Mouse (Mus musculus): ENCODE measurements around the gene Olfr854. TPM values are rescaled to one million over a fixed set of nuclear protein-coding genes. Genes with fewer than 3 reads are reported as not detected.

Gene Olfr854
- polyA plus RNA-seq (2012; rRNA removed): not detected in 2 replicates

DNA sequence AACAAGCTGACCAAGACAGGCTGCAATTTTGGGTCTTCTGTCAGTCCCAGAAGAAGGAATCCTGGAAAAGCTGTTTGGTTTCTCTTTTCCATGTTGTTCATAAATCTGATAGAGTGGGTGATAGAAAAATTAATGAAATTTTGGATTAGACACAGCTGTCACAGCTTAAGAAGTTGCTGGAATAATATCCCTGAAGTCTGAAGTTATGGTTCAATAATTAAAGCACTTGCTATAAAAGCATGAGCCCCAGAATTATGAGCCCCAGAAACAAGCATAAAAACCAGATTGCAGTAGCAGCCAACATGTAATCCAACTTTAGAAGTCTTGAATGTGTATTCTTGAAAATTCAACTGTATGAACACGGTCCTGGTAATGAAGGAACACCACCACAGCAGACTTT lies at the start of gene Olfr854:
Gene Olfr854, minus strand, starts transcription at position 101 of the 400 bp plus-strand sequence.
- H3K27me3 ChIP-seq (ENCODE audit: control insufficient read depth, insufficient read depth, low read length): no peaks in the 10 kb centered on the region
- WGBS: 63% methylated on average over 1 of the region's 1 CpGs

GRCm38 (mm10) chr9:19582317-19582716 lies 15.1 kb upstream of the Olfr854 start, which contains the start of gene Olfr855:
Gene Olfr855 (plus strand): TSS chr9:19582617.
- H3K27ac ChIP-seq (ENCODE audit: insufficient read depth, low read length): no peak within 1 kb of the TSS
- no peaks in the 10 kb centered on the region for H3K27me3 ChIP-seq (ENCODE audit: control insufficient read depth, insufficient read depth, low read length)
- no peak for DNase-seq
- H3K4me1 ChIP-seq (ENCODE audit: control insufficient read depth, insufficient read depth, low read length): no peaks in the 10 kb centered on the region
- no peak for TF ChIP-seq POLR2A (IDR thresholded peaks at IDR 0.05; ENCODE audit: borderline replicate concordance, insufficient read depth, low read length)
- TF ChIP-seq CTCF (IDR thresholded peaks at IDR 0.05; ENCODE audit: borderline replicate concordance, insufficient read depth, low read depth, low read length): no peak
- H3K4me3 ChIP-seq (replicated peaks; ENCODE audit: insufficient read depth, low read depth, low read length): no peak within 1 kb of the TSS

More for the DNA sequence above, at the start of gene Olfr854:
- no peak within 1 kb of the TSS for H3K27ac ChIP-seq (ENCODE audit: insufficient read depth, low read length)
- TF ChIP-seq CTCF (IDR thresholded peaks at IDR 0.05; ENCODE audit: borderline replicate concordance, insufficient read depth, low read depth, low read length): no peak
- TF ChIP-seq POLR2A (IDR thresholded peaks at IDR 0.05; ENCODE audit: borderline replicate concordance, insufficient read depth, low read length): no peak
- DNase-seq: no peak
- H3K4me1 ChIP-seq (ENCODE audit: control insufficient read depth, insufficient read depth, low read length): no peaks in the 10 kb centered on the region
- no peak within 1 kb of the TSS for H3K4me3 ChIP-seq (replicated peaks; ENCODE audit: insufficient read depth, low read depth, low read length)

DNA sequence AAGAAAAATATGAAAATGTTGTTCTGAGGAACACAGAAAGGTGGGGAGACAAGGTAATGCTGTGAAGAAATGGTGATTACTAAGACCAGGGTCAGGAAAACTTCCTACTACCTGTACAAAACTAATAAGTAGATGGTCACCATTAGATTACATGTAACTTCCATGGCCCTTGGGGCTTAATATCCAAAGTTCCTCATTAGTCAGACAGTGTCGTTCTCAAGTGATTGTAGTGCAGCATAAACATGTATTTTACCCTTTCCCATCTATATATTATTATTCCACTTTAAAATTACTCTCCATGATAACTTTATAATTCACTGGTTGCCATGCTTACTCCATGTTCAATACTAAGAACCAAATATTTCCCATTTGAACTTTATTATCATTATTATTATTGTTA lies 26.2 kb downstream of the Olfr854 start, which contains the start of gene Olfr853:
Gene Olfr853, minus strand, starts transcription at position 101 of the 400 bp plus-strand sequence.
- no peak for TF ChIP-seq POLR2A (IDR thresholded peaks at IDR 0.05; ENCODE audit: borderline replicate concordance, insufficient read depth, low read length)
- no peak for TF ChIP-seq CTCF (IDR thresholded peaks at IDR 0.05; ENCODE audit: borderline replicate concordance, insufficient read depth, low read depth, low read length)
- H3K4me1 ChIP-seq (ENCODE audit: control insufficient read depth, insufficient read depth, low read length): no peaks in the 10 kb centered on the region
- H3K27me3 ChIP-seq (ENCODE audit: control insufficient read depth, insufficient read depth, low read length): no peaks in the 10 kb centered on the region
- 73% methylated on average over 1 of the region's 1 CpGs for WGBS
- no peak within 1 kb of the TSS for H3K27ac ChIP-seq (ENCODE audit: insufficient read depth, low read length)
- no peak within 1 kb of the TSS for H3K4me3 ChIP-seq (replicated peaks; ENCODE audit: insufficient read depth, low read depth, low read length)
- no peak for DNase-seq

Other genes with a start within 250 kb of the Olfr854 start
- not detected in 2 replicates for gene Olfr845, start 230.9 kb downstream of the Olfr854 start, polyA plus RNA-seq (2012; rRNA removed)
- not detected in 2 replicates for gene Olfr846, start 203.4 kb downstream of the Olfr854 start, polyA plus RNA-seq (2012; rRNA removed)
- not detected in 2 replicates for gene Olfr847, start 188.7 kb downstream of the Olfr854 start, polyA plus RNA-seq (2012; rRNA removed)
- gene Olfr849, start 127.1 kb downstream of the Olfr854 start, polyA plus RNA-seq (2012; rRNA removed): not detected in 2 replicates
- gene Olfr850, start 89.1 kb downstream of the Olfr854 start, polyA plus RNA-seq (2012; rRNA removed): not detected in 2 replicates
- not detected in 2 replicates for gene Olfr851, start 74.1 kb downstream of the Olfr854 start, polyA plus RNA-seq (2012; rRNA removed)
- not detected in 2 replicates for gene Olfr853, start 26.3 kb downstream of the Olfr854 start, polyA plus RNA-seq (2012; rRNA removed)
- gene Olfr855, start 15.2 kb upstream of the Olfr854 start, polyA plus RNA-seq (2012; rRNA removed): not detected in 2 replicates
- 24.2 and 25.8 TPM in 2 replicates for gene Zfp317, start 54.7 kb upstream of the Olfr854 start, polyA plus RNA-seq (2012; rRNA removed)
- 0.20 TPM in 1 of 2 replicates, not detected in the other for gene Olfr857, start 142.1 kb upstream of the Olfr854 start, polyA plus RNA-seq (2012; rRNA removed)
- not detected in 2 replicates for gene Olfr58, start 212.9 kb upstream of the Olfr854 start, polyA plus RNA-seq (2012; rRNA removed)
- not detected in 2 replicates for gene Olfr859, start 237.5 kb upstream of the Olfr854 start, polyA plus RNA-seq (2012; rRNA removed)